Mouse (Mus musculus): ENCODE measurements around the gene Magi1.

GRCm38 (mm10) chr6:94059090-94059489 is 224.6 kb downstream of the Magi1 start:
- no peak for TF ChIP-seq CTCF (IDR thresholded peaks at IDR 0.05; ENCODE audit: low read depth, low read length)
- no peak for TF ChIP-seq POLR2A (IDR thresholded peaks at IDR 0.05; ENCODE audit: borderline replicate concordance, low read depth, low read length)

Measured in bone marrow macrophage, adult 2 months (primary cell).